Mouse (Mus musculus) spleen, adult 2 months (tissue): ENCODE measurements around the gene Pum1.

Source experiments
- CTCF ChIP-seq: fragments of 200-500 bp; IDR thresholded peaks from 2 replicates; pipeline ENCODE4 v1.5.1; 2011; ENCODE audit warnings: mild to moderate bottlenecking, inconsistent platforms; ENCODE audit not compliant: insufficient read depth, insufficient read length, insufficient replicate concordance; ENCODE audit errors: extremely low read depth
- POLR2A ChIP-seq: fragments of 200-500 bp; IDR thresholded peaks from 2 replicates; pipeline ENCODE4 v1.6.1; 2011; ENCODE audit warnings: low read depth, low read length, inconsistent platforms

DNA sequence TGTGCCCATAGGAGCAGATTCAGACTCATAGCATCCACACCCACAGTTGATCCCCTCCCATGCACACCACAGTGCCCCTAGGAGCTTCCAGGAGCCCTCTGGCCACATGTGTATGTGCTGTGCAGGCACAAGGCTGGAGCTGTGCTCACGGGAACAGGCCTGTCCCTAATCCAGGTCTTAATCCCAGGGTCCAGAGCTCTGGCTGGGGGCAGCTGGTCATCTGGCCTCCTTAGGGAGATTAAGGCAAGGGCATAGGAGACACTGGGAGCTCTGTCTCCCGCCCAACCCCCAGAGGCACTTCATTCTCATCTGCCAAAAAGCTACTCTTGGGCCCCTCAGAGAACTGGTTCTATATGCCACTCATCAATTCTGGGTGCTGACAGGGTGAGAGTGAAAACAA lies 140.5 kb downstream of the Pum1 start:
- no peak for TF ChIP-seq CTCF
- no peak for TF ChIP-seq POLR2A
